Mouse (Mus musculus): ENCODE measurements around the gene Prr5l. TPM values are rescaled to one million over a fixed set of nuclear protein-coding genes. Genes with fewer than 3 reads are reported as not detected.

The Prr5l gene
- polyA plus RNA-seq, 1 experiment = 3.9 TPM

DNA sequence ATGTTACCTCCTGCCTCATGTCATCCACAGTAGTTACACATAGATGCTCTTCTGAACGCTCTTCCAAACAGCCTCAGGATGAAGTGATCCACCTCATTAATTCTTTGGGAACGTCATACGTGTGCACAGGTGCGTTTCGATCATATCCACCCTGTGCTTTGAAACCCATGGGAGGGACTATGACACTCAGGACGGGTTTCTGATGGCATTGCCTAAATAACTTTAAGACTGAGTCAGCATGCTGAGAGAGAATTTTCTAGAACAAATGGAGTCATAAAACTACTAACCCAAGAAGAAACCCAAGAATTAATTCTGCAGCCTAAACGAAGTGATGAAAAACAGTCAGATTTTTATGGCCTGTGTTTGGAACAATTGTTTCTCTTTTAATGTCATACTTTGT lies 40.1 kb downstream of the Prr5l start:
- no peak overlapping the region for H3K27ac ChIP-seq (ENCODE audit: insufficient read depth, low read depth, low read length)

DNA sequence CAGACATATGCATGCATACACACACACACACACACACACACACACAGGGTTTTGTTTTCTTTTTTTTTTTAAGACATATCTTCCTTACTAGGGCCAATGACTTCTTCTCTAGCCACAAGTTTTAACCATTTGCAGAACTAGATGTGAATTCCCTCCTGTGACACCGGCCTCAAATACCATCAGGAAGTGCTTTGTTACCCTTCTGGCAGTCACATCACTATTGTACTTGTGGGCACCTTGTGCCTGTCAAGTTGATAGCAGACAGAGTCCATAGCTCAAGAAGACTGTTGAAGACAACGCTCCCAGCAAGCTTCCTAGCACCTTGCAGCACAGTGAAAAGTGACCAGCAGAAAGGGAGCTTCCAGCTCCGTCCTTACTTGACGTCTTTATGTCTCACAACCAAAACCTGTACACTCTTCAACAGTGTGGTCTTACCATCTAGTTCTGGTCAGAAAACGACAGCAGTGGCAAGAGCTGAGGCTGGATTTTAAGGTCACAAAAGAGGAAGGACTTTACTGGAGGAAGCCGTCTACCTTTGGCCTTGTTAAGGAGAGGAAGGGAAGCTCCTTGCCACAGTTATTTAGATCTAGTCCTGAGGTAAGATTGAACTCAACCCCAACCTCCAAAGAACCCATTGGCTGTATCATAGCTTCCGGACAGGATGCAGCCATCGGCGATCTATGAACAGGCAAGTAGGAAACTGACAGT lies 47.9 kb downstream of the Prr5l start:
- H3K4me3 ChIP-seq (ENCODE audit: insufficient read depth, low read length) = no peak overlapping the region
- peaks cover 13% of the 10 kb centered on the region for H3K4me1 ChIP-seq (ENCODE audit: control insufficient read depth, insufficient read depth, low read length)
- TF ChIP-seq CTCF (IDR thresholded peaks at IDR 0.05; ENCODE audit: low read depth, low read length) (no peak), POLR2A (IDR thresholded peaks at IDR 0.05; ENCODE audit: borderline replicate concordance, low read depth, low read length) (no peak)
- no peak overlapping the region for H3K27ac ChIP-seq (ENCODE audit: insufficient read depth, low read depth, low read length)

More for the DNA sequence above, 40.1 kb downstream of the Prr5l start:
- TF ChIP-seq CTCF (IDR thresholded peaks at IDR 0.05; ENCODE audit: low read depth, low read length) (no peak), POLR2A (IDR thresholded peaks at IDR 0.05; ENCODE audit: borderline replicate concordance, low read depth, low read length) (no peak)
- no peaks in the 10 kb centered on the region for H3K4me1 ChIP-seq (ENCODE audit: control insufficient read depth, insufficient read depth, low read length)
- no peak overlapping the region for H3K4me3 ChIP-seq (ENCODE audit: insufficient read depth, low read length)

DNA sequence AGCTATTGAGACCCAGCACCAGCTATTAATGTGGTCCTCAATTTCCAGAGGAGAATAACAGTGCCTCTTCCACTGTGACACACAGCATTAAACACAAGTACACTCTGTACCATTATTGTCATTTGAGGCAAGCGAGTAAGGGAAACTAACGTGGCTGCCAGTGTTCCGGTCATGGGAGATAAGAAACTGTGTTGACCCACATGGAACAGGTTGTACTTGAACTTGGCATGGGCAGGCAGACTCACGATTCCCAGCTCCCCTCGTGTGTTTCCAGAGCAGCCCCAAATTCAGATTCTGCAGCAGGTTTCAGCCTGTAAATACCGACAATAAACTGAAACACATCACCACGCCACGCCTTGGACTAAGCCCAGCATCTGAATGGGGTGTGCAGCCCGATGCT lies 50.5 kb downstream of the Prr5l start:
- Histone ChIP-seq H3K4me3 (ENCODE audit: insufficient read depth, low read length) (no peak overlapping the region), H3K27ac (ENCODE audit: insufficient read depth, low read depth, low read length) (no peak overlapping the region), H3K4me1 (ENCODE audit: control insufficient read depth, insufficient read depth, low read length) (peaks cover 18% of the 10 kb centered on the region)
- TF ChIP-seq CTCF (IDR thresholded peaks at IDR 0.05; ENCODE audit: low read depth, low read length) (no peak), POLR2A (IDR thresholded peaks at IDR 0.05; ENCODE audit: borderline replicate concordance, low read depth, low read length) (no peak)

GRCm38 (mm10) chr2:101831851-101832250 lies 51.0 kb downstream of the Prr5l start:
- Histone ChIP-seq H3K4me1 (ENCODE audit: control insufficient read depth, insufficient read depth, low read length) (peaks cover 23% of the 10 kb centered on the region), H3K4me3 (ENCODE audit: insufficient read depth, low read length) (no peak overlapping the region), H3K27ac (ENCODE audit: insufficient read depth, low read depth, low read length) (no peak overlapping the region)
- TF ChIP-seq POLR2A (IDR thresholded peaks at IDR 0.05; ENCODE audit: borderline replicate concordance, low read depth, low read length) (no peak), CTCF (IDR thresholded peaks at IDR 0.05; ENCODE audit: low read depth, low read length) (no peak)

DNA sequence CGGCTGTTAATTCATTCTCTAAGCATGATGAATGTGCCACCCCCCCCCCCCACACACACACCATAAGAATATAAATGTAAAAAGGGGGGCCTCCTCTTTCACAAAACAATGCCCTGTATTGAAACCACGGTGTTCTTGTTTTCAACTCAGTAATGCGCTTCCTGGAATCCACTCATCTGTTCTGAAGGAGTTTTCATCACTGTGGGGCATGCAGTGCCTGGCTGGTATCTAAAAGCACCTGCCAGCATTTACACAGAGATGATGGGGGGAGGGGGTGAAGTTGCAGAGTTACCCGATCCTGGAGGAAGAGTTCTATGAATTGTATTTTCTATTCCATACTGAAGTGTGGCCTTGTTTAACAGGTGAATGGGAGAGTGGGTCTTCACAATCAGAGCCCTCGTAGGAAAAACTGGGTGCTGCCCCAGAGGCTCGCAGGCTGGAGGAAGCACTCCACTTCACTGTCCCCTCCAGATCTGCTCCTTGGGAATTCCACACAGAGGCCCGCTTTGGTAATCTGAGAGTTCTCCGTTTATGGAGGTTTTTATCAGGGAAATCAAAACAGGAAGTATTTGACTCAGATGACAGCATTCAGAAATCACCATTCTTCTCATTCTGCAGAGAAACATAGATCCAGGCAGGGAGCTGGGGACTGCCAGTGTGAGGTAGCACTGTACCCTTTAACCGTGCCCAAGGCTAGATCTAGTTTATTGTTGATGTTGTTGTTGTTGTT lies 52.5 kb downstream of the Prr5l start:
- H3K27ac ChIP-seq (ENCODE audit: insufficient read depth, low read depth, low read length) = no peak overlapping the region
- H3K4me1 ChIP-seq (ENCODE audit: control insufficient read depth, insufficient read depth, low read length) = peaks cover 34% of the 10 kb centered on the region
- H3K4me3 ChIP-seq (ENCODE audit: insufficient read depth, low read length) = no peak overlapping the region
- no peak for TF ChIP-seq CTCF (IDR thresholded peaks at IDR 0.05; ENCODE audit: low read depth, low read length)
- no peak for TF ChIP-seq POLR2A (IDR thresholded peaks at IDR 0.05; ENCODE audit: borderline replicate concordance, low read depth, low read length)

DNA sequence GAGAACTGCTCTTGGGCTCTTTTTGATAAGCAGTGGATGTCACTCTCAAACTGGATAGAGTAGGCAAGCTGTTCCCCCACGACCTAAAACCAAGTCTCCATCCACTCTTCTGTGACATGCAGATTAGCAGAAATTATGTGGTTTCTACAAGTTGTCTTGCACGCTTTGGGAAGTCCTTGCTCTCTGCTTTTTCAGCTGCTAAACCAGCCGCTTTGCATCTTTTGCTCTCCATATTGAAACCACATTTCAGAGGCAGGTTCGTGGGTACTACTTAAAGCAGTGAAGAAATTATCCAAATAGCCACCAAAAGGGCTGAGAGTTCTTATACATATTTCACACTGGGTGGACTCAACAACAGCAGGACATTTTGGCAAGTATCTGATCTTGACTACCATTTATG lies 53.8 kb downstream of the Prr5l start:
- Histone ChIP-seq H3K27ac (ENCODE audit: insufficient read depth, low read depth, low read length) (no peak overlapping the region), H3K4me1 (ENCODE audit: control insufficient read depth, insufficient read depth, low read length) (peaks cover 31% of the 10 kb centered on the region), H3K4me3 (ENCODE audit: insufficient read depth, low read length) (no peak overlapping the region)
- TF ChIP-seq CTCF (IDR thresholded peaks at IDR 0.05; ENCODE audit: low read depth, low read length) (no peak), POLR2A (IDR thresholded peaks at IDR 0.05; ENCODE audit: borderline replicate concordance, low read depth, low read length) (no peak)

- peaks cover 31% of the 10 kb centered on the region for H3K4me1 ChIP-seq (ENCODE audit: control insufficient read depth, insufficient read depth, low read length)
- H3K27ac ChIP-seq (ENCODE audit: insufficient read depth, low read depth, low read length) = no peak overlapping the region
- H3K4me3 ChIP-seq (ENCODE audit: insufficient read depth, low read length) = no peak overlapping the region
- TF ChIP-seq CTCF (IDR thresholded peaks at IDR 0.05; ENCODE audit: low read depth, low read length) = no peak
- TF ChIP-seq POLR2A (IDR thresholded peaks at IDR 0.05; ENCODE audit: borderline replicate concordance, low read depth, low read length) = no peak
Measured at GRCm38 (mm10) chr2:101828057-101828643, 54.7 kb downstream of the Prr5l start.

DNA sequence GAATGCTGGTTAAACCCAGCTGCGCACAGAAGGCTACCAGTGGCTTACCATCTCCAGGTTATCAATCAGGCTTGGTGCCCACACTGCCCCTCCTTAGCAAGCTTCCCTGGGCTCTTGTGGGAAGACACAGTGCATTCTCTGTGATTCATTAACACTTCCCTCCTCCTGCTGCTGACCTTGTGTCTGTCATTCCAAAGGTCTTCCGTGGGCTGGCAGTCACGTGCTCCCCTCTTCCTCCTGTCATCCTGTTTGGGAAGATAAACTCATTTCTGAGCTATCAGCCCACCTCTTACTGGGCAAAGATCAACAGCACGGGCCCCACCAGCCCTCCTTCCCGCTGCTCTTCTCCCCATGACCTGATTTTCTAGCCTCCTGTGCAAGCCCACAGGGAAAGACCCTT lies 55.2 kb downstream of the Prr5l start:
- Histone ChIP-seq H3K4me1 (ENCODE audit: control insufficient read depth, insufficient read depth, low read length) (peaks cover 31% of the 10 kb centered on the region), H3K4me3 (ENCODE audit: insufficient read depth, low read length) (no peak overlapping the region), H3K27ac (ENCODE audit: insufficient read depth, low read depth, low read length) (no peak overlapping the region)
- TF ChIP-seq CTCF (IDR thresholded peaks at IDR 0.05; ENCODE audit: low read depth, low read length) (no peak), POLR2A (IDR thresholded peaks at IDR 0.05; ENCODE audit: borderline replicate concordance, low read depth, low read length) (no peak)

DNA sequence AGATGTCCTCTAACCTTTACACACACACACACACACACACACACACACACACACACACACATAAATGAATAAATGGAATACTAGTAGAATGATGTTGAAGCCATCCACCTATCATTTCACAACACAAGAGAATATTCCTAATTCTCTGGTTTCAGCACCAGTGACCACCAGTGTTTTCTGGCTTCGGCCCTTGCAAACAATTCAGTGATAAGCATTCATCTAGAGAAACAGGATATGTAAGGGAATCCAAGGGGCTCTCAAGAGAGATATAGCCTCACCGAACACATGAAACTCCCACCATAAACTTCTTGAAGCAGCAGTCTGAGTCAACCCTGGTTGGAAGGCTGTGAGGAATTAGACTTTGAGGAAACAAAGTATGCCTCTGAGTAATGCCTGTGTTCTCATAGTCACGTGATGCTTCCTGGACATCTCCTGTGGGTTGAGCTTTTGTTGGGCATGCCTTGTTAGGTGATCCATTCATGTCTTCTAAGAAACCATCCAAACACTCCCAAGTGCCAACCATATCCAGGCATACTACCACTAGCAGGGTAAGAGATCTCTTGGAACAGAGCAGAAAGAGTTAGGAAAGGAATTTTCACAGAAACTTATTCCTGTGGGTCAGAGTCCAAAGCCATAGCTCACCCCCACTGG lies 55.8 kb downstream of the Prr5l start:
- no peak for TF ChIP-seq POLR2A (IDR thresholded peaks at IDR 0.05; ENCODE audit: borderline replicate concordance, low read depth, low read length)
- no peak for TF ChIP-seq CTCF (IDR thresholded peaks at IDR 0.05; ENCODE audit: low read depth, low read length)
- H3K27ac ChIP-seq (ENCODE audit: insufficient read depth, low read depth, low read length) = no peak overlapping the region
- H3K4me1 ChIP-seq (ENCODE audit: control insufficient read depth, insufficient read depth, low read length) = peaks cover 31% of the 10 kb centered on the region
- H3K4me3 ChIP-seq (ENCODE audit: insufficient read depth, low read length) = no peak overlapping the region

Data from bone marrow macrophage, adult 2 months (primary cell).